Mouse (Mus musculus): ENCODE results near the gene Gm20481. TPM values are rescaled to one million over a fixed set of nuclear protein-coding genes. Genes with fewer than 3 reads are reported as not detected.
"Not testable (repeated sequence)": the region's sequence is repeated elsewhere in the genome, so short reads cannot be mapped to it uniquely, and the experiment has no call there.

The Gm20481 gene
- total RNA-seq, 2 experiments from 2014 or later, result not detected

DNA sequence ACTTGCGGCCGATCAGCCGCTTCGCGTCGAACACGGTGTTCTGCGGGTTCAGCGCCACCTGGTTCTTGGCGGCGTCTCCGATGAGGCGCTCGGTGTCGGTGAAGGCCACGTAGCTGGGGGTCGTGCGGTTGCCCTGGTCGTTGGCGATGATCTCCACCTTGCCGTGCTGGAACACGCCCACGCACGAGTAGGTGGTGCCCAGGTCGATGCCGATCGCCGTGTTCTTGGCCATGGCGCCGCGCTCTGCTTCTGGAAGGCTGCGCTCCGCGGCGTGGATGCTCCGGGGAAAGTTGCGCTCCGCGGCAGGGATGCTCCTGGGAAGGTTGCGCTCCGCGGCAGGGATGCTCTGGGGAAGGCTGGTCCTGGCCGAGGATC is 2.0 kb downstream of the Gm20481 start:
- DNase-seq; intact Hi-C loops (cut with DNase I): not testable (repeated sequence)

DNA sequence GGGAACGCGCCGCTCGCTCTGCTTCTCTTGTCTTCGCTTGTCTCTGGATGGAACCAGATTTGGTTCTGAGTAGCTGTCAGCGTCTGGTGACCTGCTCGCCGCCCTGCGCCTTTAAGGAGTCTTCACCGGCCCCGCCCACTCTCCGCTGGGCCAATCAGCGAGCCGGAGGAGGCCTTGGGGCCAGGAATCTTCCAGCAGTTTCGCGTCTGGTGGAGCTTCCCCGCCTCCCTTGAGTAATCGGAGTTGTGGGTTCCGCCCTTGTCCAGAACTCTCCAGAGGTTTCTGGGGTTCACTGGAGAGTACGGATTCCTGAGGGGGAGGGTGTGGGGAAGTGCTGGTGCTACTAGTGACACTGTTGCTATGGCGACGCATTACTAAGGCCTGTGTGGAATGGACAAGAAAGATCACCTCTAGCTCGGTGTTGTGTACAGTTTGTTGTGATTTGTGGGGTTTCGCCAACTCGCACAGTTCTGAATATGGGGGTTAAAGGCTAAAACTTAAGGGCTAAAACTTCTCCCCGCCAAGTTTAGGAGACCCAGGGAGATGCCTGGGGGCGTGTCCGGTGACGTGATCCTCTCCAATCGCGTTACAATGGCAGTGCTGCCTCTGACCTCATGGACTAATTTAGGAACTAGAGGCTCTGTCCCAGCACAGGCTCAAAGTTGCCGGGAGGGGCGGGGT is 2.5 kb downstream of the Gm20481 start, which contains the start of the genes Hspa1a and Hspa1l:
Gene Hspa1a, minus strand, starts transcription at position 88 of the 681 bp plus-strand sequence.
Gene Hspa1l, plus strand, starts transcription at position 635 of the 681 bp plus-strand sequence.
- intact Hi-C loops (cut with DNase I), result not testable (repeated sequence)
- DNase-seq, result peak; percentile 73 to 82

DNA sequence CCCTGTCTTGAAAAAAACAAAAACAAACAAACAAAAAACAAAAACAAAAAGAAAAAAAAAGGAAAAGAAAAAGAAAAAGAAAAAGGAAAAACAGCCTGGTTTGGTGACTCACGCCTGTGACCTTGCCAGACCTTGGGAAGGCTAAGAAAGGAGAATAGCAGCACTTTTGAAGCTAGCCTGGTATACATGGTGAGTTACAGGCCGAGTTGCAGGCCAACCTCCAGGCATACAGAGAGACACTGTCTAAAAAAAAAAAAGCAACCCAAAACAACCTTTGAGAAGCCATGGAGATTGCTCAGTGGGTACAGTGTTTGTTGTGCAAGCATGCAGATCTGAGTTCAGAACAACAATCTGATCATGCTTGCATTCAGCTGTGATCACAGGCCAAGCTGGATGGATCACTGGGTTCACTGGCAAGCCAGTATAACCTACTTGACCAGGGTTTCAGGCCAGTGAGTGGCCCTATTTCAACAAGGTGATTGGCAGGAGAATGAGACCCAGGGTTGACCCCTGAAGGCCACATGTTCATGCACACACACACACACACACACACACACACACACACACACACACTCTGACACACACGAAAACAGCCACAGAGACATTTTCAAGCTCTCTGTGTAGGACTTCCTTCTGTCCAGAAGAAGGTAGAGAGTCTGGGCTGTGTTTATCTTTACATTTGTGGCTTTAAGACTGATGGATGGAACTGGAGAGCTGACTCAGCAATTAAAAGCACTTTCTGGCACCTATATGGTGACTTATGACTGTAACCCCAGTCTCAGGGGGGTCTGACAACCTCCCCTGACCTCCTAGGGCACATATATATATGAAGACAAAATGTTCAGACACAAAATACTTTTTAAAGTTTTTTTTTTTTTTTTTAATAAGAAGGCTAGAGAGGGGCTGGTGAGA is 6.1 kb downstream of the Gm20481 start:
- intact Hi-C loops (cut with DNase I), result no loop called here
- DNase-seq, result no peak

DNA sequence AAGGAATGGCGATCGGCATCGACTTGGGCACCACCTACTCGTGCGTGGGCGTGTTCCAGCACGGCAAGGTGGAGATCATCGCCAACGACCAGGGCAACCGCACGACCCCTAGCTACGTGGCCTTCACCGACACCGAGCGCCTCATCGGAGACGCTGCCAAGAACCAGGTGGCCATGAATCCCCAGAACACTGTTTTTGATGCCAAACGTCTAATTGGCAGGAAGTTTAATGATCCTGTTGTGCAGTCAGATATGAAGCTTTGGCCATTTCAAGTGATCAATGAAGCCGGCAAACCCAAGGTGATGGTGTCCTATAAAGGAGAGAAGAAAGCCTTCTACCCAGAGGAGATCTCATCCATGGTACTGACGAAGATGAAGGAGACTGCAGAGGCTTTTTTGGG is 7.3 kb downstream of the Gm20481 start:
- DNase-seq, result no peak
- intact Hi-C loops (cut with DNase I), result no loop called here

DNA sequence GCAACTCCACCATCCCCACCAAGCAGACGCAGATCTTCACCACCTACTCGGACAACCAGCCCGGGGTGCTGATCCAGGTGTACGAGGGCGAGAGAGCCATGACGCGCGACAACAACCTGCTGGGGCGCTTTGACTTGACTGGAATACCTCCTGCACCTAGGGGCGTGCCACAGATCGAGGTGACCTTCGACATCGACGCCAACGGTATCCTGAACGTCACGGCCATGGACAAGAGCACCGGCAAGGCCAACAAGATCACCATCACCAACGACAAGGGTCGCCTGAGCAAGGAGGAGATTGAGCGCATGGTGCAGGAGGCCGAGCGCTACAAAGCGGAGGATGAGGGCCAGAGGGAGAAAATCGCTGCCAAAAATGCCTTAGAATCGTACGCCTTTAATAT is 8.5 kb downstream of the Gm20481 start:
- no peak for DNase-seq
- intact Hi-C loops (cut with DNase I), result no loop called here

DNA sequence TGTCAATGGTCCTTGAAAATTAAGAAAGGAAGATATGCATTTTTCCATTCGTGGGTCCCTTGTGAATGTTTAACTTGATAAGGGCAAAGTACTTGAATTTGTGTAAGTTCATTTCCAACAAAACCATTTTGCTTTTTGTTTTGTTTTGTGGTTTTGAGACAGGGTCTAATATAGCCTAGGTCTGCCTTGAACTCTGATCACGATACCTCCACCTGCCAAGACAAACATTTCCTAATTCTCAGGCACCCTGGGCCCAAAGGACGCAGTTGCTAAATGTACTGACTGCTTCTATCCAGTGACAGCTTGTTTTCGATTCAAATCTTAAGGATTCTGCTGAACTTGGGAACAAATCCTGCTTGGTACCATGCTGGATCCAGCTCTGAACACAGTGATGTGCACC is 9.9 kb downstream of the Gm20481 start:
- intact Hi-C loops (cut with DNase I), result loop anchor here (2.0 to 10.0 kb wide), 2 partner anchors 27 to 45 kb away; partner anchors contain the start of gene Neu1
- DNase-seq, result no peak

DNA sequence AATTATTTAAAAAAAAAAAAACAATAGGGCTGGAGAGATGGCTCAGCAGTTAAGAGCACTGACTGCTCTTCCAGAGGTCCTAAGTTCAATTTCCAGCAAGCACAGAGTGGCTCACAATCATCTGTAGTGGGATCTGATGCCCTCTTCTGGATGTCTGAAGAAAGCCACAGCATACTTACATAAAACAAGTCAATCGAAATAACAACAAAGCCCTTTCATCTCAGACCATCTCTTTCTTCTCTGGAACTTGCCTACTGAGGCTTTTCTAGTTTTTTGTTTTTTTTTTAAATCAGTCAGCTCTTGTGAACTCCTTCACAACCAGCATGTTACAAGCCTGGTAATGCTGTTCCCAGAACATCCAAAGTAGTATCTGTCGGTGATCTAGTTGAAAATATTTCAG is 10.9 kb downstream of the Gm20481 start:
- intact Hi-C loops (cut with DNase I), result loop anchor here (2.0 to 10.0 kb wide), 2 partner anchors 28 to 46 kb away; partner anchors contain the start of gene Neu1
- no peak for DNase-seq

DNA sequence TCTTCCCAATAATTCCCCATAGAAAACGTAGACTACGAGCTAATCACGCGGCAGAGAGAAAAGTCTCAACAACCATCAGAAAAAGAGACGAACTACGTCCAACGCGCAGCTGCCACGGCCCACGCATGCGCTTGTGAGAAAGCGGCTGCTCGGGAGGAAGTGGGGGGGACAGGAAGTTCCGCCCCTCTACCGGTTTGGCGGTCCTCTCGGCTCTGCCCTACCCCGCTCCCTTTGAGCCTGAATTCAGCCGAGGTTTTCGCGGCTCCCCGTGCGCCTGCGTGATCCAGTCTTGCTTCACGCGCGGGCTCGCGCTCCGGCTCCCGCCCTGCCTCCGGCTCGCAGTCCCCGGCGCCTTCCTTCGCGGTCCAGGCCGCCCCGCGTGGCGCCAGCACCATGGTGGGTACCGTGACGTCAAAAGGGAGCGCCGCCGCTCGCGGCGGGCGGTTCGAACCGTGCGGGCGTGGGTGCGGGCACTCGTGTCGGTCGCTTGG is 12.0 kb downstream of the Gm20481 start, which contains the start of gene Lsm2:
Gene Lsm2, plus strand, starts transcription at position 173 of the 491 bp plus-strand sequence.
- intact Hi-C loops (cut with DNase I), result loop anchor here (2.0 to 10.0 kb wide), 3 partner anchors 29 to 125 kb away; partner anchors contain the start of gene Neu1
- DNase-seq, result peak; percentile 87 to 90

DNA sequence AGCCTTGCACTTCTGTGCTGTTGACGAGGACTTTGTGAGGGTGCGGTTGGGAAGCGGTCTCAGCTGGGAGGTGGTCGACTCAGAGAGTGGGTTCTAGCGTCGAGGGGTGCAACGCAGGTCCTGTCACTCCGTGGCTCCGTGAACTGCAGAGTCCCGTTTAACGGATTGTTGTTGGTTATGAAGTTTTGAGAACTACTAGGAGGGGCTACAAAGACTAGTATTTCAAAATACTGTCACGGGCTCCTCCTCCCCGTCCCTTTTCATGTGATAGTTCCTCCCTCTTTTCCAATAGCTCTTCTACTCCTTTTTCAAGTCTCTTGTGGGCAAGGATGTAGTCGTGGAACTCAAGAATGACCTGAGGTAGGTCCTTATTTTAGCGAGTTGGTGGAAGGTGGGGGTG is 12.6 kb downstream of the Gm20481 start:
- DNase-seq, result no peak
- intact Hi-C loops (cut with DNase I), result loop anchor here (2.0 to 10.0 kb wide), 2 partner anchors 48 to 126 kb away; partner anchors contain the start of gene Neu1

DNA sequence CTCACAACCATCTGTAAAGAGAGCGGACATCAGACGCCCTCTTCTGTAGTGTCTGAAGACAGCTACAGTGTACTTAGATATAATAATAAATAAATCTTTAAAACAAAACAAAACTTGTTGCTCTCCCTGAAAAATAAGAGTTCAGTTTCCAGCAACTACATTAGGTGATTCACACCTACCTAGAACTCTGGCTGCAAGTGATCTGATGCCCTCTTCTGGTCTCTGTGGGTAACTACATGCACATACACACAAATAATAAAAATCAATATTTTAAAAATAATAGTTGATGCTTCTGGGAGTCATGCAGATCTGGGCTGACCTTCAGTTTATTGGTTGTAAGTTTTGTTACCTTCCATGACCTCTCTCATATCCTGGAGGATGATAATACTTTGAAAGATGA is 14.5 kb downstream of the Gm20481 start:
- DNase-seq, result no peak
- intact Hi-C loops (cut with DNase I), result loop anchor here (10.0 kb wide), 1 partner anchor 49 kb away; the partner anchor contains the start of gene Neu1

DNA sequence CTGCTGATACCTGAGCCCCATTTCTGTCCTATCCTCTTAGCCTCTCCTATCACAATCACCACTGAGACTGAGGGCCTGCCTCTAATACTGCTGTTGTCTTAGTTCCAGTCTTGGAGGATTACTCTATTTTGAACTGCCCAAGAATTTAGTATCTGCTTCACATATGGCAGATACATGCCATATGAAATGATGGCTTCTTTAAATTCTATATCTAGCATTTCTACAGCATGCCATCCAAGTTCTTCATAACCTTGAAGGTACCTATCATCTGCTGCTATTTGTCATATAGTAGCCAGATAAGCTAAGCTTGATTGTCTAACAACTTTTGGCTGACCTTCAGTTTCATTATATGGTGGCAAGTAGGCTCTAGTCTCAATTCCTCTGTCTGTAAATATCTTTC is 25.0 kb downstream of the Gm20481 start:
- intact Hi-C loops (cut with DNase I), result no loop called here
- DNase-seq, result no peak

DNA sequence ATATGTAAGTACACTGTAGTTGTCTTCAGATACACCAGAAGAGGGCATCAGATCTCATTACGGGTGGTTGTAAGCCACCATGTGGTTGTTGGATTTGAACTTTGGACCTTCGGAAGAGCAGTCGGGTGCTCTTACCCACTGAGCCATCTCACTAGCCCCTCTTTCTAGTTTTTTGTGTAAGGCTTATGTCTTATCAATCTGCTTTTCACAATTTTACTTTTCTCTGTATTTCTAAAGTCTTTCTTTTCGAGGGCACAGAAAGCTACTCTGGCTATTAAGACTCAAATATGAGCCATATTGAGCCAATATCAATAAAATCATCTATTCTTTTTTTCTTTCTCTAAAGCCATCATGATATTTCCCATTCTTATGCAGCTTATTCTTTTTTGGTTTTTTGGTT is 25.5 kb downstream of the Gm20481 start:
- intact Hi-C loops (cut with DNase I); DNase-seq: not testable (repeated sequence)

DNA sequence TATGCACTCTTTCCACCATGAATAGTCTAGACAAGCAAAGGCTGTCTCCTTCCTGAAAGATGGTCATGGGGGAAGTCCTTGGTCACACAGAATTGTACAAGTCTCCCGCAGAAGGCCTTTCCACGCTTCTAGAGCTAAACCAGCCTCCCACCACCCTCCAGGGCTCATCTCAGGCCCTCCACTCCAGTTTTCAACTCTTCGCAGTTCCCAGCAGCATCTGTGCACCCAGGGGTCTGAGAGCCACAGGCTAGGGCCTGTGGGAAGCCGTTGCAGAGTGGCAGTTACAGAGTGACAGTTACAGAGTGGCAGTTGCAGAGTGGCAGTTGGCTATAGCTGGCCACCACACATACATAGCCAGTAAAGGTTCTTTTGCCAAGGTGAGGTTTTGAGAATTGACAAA is 26.2 kb downstream of the Gm20481 start:
- intact Hi-C loops (cut with DNase I); DNase-seq: not testable (repeated sequence)

DNA sequence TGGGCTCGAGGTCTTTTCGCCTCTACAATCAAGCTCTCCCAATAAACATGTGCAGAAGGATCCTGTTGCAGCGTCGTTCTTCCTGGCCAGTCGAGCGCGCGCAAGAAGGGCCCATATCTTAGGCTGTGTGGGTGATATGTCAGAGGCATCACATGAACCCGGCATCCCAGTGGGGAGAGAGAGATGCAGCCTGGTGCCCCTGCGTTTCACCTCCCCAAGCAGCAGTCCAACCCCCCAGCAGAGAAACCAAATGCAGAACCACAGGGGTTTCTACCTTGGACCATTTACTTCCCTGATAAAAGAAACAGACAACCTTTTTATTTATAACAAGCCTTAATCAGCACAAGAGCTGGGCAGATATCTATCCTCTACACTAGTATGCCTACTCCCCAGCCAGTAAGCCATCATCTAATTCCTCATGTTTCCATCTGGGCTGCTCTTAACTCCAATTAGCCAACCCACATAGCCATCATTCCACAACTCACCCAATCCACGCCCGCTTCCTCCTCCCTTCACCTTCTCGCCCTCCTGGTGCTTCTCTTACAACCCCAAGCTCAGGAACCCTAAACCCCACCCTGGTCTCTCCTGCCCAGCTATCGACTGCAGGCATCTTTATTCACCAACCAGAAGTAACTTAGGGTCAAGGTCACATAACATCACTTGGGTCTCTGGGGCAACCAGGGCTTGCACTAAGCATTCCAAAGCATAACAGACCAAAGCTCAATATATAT is 26.9 kb downstream of the Gm20481 start:
- intact Hi-C loops (cut with DNase I), result no loop called here
- no peak for DNase-seq

DNA sequence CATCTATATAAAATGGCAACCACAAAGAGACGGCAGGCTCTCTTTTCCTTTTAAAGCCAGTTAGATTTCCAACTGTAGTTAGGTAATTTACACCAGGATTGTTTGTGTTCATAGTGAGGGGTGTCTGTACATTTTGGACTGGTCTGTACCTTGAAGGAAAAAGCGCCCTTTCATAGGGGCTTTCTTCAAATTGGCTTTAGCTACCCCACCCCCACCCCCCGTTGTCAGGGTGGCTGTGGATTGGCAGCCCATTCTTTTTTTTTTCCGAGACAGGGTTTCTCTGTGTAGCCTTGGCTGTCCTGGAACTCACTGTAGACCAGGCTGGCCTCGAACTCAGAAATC is 27.4 kb downstream of the Gm20481 start:
- intact Hi-C loops (cut with DNase I), result no loop called here
- DNase-seq, result no peak

DNA sequence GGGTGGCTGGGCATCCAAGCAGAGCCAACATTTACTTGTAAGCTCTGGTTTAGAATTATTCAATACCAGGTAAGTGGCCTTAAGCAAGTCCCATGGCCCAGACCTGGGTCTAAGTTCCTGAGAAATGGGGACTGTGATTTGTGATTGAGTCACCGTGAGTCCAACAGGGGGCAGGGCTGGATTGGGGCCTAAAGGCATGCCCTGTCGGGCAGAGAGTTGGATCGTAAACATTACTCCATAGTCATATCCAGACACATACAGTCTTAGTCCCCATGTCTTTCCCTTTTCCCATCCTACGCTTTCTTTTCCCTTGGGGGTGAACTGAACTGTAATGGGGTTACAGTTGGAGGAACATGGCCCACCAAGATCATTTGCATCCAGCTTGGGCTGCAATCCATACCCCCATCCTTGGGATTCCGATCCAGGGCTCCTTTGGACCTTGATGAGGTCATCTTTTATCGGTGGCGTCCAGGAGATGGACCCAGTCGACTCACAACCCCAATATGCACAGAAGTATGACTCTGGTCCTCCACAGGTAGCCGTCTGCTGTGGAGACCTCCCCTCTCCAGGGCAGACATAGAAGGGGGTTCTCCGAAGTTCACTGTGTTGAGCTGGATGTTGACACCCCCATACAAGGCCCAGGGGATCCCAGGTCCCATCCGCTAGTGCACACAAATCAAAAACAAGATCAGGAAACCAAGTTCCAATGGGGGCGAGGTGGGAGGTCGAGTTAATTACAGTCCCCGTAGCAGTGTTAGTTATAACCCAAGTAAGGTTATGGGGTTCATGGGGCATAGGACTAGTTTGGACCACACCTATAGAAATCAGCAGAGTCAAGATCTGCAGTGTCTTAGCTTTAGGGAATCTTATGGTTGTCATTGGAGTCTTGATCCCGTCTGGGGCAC is 29.1 kb downstream of the Gm20481 start:
- intact Hi-C loops (cut with DNase I), result no loop called here
- DNase-seq, result no peak

DNA sequence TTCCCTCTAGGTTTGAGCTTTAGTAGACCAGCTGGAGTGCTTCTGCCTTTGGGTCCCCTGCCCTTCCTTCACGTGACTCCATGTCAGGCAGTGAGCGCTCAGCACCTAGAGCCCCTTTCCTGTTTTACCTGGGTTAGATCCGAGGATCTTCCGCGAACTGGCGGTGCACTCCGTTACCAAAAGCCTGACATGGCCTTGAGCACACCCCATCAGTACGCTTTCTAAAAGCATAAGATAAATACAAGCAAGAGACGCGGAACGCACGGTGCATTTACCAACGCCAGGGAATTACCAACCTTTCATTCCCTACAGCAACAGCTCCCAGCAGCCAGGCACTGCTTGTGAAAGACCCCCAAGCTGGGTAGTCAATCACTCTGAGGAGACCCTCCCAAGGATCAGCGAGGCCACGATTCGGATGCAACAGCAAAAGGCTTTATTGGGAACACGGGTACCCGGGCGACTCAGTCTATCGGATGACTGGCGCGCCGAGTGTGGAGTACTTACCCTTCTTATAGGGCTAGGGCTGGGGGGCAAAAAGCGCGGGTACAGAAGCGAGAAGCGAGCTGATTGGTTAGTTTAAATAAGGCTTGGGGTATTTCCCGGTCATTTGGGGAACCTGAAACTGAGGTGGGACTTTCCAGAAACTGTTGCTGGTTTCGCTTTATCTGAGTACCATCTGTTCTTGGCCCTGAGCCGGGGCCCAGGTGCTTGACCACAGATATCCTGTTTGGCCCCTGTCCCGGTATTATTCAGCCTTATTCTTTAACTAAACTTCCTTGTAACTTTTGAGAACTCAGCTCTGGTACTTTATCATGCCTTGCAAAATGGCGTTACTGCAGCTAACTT is 30.4 kb downstream of the Gm20481 start:
- intact Hi-C loops (cut with DNase I); DNase-seq: not testable (repeated sequence)

DNA sequence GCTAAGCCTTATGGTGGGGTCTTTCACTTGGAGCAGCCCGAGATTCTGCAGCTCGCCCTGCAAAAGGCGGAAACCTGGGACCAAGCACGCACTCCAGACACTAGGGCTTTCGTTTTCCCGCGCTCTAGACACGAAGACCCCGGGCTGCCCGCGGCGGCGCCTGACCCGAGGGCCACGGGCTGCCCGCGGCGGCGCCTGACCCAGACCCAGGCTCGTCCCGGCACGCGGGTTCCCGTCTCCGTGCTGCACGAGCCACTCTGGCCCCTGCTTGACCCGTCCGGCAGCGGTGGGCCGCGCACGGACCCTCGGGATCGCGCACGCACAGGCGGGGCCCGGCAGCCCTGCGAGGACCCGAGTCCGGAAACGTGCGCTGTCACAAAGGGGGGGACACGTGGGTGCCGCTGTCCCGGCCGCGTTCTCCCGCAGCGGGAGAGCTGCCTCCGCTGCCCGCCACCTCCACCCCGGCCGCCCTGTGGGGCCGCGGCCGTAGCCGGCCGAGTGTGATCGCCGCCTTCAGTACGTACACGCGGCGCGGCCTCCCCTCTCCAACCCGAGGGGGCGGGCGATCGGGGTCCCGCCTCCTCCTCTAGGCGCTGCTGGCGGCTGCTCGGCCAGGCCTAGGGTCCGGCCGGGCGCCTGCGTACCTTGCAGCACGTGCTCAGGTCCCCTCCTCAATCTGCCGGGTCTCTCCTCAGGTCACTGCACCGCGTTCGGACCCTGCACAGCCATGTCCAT is 31.2 kb downstream of the Gm20481 start, which contains the start of gene Vars:
Gene Vars, plus strand, starts transcription at position 271 of the 735 bp plus-strand sequence.
- intact Hi-C loops (cut with DNase I), result no loop called here
- DNase-seq, result peak; percentile 77 to 88

Measured in gastrocnemius, postnatal 36 days (tissue).